Mouse (Mus musculus): ENCODE results near the gene Rbpjl. TPM values are rescaled to one million over a fixed set of nuclear protein-coding genes. Genes with fewer than 3 reads are reported as not detected.
A peak's percentile ranks its signal among the peaks of the same experiment; 100 is the strongest.

Rbpjl gene
- total RNA-seq, 2 experiments from 2014 or later = 0.41 to 0.79 TPM

DNA sequence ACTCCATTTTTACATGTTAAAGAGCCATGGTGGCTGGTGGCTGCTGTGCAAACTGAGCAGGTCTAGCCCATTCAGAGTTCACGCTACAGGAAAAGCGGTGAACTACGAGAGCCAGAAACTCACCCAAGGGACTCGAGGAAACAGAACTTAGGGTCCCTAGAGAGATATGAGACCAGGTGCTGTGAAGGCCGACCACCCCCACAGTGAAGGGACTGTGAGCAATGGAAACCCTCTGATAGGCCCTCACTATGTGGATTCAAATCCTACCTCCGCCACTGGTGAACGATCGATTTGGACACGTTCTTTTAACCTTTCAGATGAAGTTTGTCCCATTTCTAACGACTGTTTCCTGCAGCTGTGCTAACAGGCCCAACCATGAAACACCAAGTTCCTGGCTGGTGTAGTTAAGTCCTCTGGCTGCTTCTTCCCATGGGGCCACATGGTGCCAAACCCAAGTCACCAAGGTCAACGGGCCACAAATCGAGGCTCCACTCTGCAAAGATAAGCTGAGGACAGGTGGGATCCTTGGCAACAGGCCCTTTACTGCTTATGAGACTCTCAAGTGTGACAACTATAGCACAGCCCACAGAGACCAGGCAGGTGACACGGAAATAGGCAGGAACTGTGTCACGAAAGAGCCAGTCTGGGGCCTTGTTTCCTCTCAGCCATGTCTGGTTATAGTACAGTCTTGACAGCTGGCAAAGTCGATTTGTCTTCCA is 19.9 kb downstream of the Rbpjl start:
- intact Hi-C loops (cut with DNase I) = no loop called here

DNA sequence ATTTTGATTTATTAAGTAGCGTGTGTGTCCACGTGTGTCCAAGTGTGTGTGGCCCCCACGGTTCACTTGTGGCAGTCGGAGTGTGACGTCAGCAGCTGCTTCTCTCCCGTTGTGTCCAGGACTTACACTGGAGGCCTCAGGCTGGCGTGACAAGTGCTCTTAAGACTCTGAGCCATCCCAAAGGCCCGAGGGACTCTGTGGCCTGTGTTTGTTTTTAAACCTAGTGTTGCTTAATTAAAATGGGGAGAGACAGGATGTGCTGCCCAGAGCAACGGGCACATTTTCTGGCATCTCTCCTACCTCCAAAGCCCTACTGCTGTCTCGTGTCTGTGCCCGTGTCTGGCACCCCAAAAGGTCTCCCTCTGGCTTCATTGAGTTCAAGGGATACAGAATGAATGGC is 20.5 kb downstream of the Rbpjl start:
- DNase-seq (ENCODE audit: extremely low spot score in 1 of 2, low spot score in 2 of 2) = no peak
- intact Hi-C loops (cut with DNase I) = no loop called here

More for the DNA sequence above, 19.9 kb downstream of the Rbpjl start:
- no peak for DNase-seq (ENCODE audit: extremely low spot score in 1 of 2, low spot score in 2 of 2)

DNA sequence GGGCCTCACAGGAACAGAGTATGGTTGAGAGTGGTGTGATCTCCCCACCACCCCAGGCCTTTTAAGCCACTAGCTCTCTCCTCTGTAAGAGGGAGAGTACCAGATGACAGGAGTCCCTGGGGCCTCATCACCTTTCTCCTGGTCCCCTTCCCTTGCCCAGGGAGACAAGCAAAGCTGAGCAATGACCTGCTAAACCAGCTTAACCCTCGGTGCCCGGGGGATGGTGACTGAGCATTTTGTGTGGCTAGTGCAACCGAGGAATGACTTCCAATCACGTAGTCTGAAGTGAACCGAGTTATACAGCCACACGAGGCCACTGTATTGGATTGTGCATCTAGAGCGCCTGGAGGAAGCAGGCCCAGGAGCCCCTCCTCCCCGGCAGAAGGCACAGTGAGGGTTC is 21.5 kb downstream of the Rbpjl start:
- DNase-seq (ENCODE audit: extremely low spot score in 1 of 2, low spot score in 2 of 2) = no peak
- intact Hi-C loops (cut with DNase I) = no loop called here

- intact Hi-C loops (cut with DNase I) = no loop called here
- DNase-seq (ENCODE audit: extremely low spot score in 1 of 2, low spot score in 2 of 2) = no peak
Measured at GRCm38 (mm10) chr2:164425401-164425800, 22.5 kb downstream of the Rbpjl start.

DNA sequence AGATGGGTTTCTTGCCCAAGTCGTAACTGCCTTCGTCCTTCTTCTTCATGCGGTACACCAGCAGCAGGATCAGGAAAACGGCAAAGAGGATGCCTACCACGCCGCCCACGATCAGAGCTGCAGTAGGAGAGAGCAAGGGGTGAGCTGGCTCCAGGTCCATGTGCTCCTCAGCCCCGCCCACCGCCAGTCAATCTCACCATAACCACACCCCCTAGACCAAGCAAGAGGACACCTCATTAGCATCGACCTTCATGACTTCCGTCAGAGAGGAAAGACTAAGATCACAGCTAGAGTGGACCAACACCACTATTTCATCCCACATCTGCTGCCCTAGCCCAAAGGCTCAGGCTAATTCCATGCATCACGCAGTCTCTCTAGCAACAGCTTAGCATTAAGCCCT is 23.2 kb downstream of the Rbpjl start:
- no peak for DNase-seq (ENCODE audit: extremely low spot score in 1 of 2, low spot score in 2 of 2)
- intact Hi-C loops (cut with DNase I) = no loop called here

GRCm38 (mm10) chr2:164426952-164427351 is 24.0 kb downstream of the Rbpjl start:
- intact Hi-C loops (cut with DNase I) = no loop called here
- no peak for DNase-seq (ENCODE audit: extremely low spot score in 1 of 2, low spot score in 2 of 2)

DNA sequence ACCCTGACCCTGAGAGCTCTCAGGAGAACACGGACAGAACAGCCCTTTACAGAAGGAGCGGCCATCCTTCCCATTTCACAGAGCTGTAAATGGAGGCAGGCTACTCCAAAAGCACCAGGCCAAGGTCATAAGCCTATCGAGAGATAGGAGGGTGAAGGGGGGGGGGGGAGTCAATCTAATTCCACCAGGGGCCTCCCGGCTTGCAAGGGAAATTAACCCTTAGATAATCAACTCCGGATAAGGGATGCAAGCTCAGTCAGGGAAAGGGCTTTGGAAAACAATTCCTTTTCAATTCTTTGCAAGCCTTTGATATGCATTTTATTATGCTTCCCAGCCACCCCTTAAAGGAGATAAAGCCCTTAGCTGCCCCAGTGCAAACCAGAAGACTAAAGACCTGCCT is 25.5 kb downstream of the Rbpjl start:
- DNase-seq (ENCODE audit: extremely low spot score in 1 of 2, low spot score in 2 of 2) = no peak
- intact Hi-C loops (cut with DNase I) = no loop called here

- intact Hi-C loops (cut with DNase I) = no loop called here
- no peak for DNase-seq (ENCODE audit: extremely low spot score in 1 of 2, low spot score in 2 of 2)
Measured at GRCm38 (mm10) chr2:164429881-164430615, 27.1 kb downstream of the Rbpjl start.

DNA sequence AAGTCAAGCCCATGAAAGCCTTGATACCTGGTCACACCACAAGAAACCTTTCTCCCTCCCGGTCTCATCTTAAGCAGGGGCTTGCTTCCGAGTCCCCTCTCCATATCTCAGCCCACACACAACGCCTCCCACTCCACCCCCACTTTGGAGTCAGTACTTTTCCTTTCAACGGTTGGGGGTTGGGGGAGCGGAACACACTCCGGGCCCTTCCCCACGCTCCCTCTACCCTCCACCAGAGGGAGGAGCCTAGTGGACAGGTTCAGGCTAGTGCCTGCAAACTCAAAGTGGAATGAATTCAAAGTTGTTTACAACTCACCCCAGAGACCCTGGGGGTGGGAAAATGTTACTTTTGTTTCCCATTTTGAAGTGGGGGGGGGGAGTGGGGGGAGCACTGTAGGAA is 27.8 kb downstream of the Rbpjl start:
- no peak for DNase-seq (ENCODE audit: extremely low spot score in 1 of 2, low spot score in 2 of 2)
- intact Hi-C loops (cut with DNase I) = no loop called here

GRCm38 (mm10) chr2:164431676-164432465 is 28.9 kb downstream of the Rbpjl start:
- DNase-seq (ENCODE audit: extremely low spot score in 1 of 2, low spot score in 2 of 2) = no peak
- intact Hi-C loops (cut with DNase I) = no loop called here

DNA sequence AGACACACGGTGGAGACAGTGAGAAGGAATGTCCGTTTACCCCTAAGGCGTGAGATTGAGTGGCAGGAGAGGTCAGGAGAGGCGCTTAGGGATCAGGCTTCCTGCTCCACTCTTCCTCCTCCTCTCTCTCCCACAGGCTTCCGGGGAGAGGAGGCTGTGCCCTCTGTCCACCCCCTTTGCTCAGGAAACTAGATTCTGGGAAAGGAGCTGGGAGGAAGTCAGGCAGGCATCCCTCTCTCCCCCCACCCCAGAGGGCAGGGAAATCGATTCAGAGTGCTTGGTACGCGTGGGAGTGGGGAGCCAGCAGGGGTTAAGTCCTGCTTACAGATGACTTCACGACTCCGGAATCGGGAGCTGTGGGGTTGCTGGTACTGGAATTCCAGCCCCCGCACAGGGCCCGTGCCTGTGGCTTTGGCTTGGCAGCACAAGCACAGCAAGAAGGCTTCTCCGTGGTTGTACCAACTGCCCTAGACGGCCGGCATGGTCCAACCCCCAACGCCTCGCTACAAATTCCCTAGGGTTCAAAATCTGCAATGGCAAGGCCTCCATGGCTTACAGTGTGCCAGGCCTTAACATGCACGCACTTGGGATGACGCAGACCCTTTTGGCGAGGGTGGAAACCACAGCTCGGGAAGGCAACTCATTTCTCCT is 29.7 kb downstream of the Rbpjl start:
- intact Hi-C loops (cut with DNase I) = no loop called here
- peak in 1 of 2 experiments; percentile 40 for DNase-seq (ENCODE audit: extremely low spot score in 1 of 2, low spot score in 2 of 2)

DNA sequence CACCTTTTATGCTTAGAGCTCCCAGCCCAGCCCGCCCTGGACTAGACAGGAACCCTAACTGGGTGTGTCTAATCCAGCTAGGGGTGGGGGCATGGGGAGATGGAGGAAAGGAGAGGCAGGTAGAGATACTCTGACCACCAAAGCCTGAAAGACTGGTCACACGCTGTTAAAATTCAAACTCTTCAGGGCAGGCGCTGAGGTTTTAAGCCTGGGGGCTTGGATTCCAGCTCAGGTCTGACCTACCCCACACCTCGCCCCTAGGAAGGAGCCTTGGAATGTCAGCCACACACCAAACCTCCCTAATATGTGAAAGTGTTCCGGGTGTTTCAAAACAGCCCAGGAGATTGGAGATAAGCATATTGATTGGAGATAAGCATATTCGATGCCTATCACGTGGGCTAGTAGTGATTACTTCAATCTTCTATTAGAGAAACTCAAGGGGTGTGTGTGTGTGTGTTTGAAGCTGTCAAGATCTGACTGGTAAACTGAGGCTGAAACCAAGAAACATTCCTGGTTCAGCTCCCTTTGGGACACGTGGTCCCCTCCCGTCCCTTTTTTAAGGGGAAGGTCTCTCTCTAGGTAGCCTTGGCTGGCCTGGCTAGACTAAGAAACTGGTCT is 30.4 kb downstream of the Rbpjl start:
- DNase-seq (ENCODE audit: extremely low spot score in 1 of 2, low spot score in 2 of 2) = no peak
- intact Hi-C loops (cut with DNase I) = no loop called here

- DNase-seq (ENCODE audit: extremely low spot score in 1 of 2, low spot score in 2 of 2) = no peak
- intact Hi-C loops (cut with DNase I) = no loop called here
Measured at GRCm38 (mm10) chr2:164434681-164435080, 31.7 kb downstream of the Rbpjl start.

DNA sequence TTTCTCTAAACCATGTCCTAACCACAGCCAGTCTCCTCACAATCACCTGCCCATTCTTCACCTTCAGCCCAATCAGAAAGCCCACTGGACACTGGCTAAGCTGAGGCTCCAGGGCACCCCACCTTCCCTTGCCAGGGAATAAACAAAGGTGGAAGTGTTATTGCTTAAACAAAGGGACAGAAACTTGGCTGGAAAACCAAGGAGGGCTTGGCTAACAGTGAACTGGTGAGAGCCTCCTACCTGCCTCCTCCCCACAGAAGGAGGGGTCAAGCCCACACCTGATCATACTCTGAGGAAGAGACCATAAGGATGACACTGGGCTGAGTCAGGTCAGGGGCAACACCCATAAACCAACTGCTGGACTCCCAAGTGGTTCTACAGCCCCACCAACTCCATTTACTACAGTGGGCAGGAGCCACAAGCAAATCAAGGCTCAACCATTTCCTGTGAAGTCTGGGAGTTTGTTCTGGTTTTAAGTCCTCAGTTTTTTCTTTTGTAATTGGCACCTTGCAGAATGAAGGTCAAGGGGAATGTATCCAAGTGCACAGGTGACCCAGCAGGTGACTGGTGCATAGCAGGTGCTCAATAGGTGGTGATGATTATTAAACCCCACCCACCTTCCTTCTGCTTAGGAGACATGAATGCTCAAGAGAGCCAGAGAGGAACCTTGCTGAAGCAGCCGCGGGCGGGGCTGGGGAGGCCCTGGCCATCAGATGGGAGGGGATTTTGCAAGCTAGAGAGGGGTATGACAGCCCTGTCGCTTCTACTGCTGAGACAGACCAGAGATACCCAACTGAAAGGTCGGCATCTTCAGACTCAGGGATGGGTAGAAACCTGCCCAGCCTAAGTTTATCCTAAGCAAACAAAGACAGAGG is 32.5 kb downstream of the Rbpjl start:
- DNase-seq (ENCODE audit: extremely low spot score in 1 of 2, low spot score in 2 of 2) = no peak
- intact Hi-C loops (cut with DNase I) = no loop called here

- intact Hi-C loops (cut with DNase I) = no loop called here
- peak in 1 of 2 experiments; percentile 37 for DNase-seq (ENCODE audit: extremely low spot score in 1 of 2, low spot score in 2 of 2)
Measured at GRCm38 (mm10) chr2:164436215-164436913, 33.4 kb downstream of the Rbpjl start.

GRCm38 (mm10) chr2:164436961-164437360 is 34.0 kb downstream of the Rbpjl start:
- DNase-seq (ENCODE audit: extremely low spot score in 1 of 2, low spot score in 2 of 2) = no peak

DNA sequence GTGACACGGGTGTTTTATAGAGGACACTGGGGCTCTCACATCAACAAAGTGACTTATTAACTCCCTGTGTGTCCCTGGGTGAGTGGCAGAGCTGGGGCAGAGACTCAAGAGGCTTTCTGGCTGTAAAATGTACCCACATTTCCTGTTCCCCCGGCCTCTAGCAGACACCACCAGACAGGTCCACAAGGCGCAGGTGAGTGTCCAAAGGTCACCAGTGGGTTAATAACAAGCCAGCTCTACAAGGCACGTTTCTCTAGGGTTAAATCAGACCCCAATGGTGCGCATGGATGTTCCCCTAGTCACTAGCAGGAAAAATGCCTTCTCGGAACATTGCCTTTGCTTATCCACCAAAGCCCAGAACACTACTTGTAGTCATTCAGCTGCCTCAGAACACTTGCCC is 34.8 kb downstream of the Rbpjl start:
- intact Hi-C loops (cut with DNase I) = no loop called here

More at GRCm38 (mm10) chr2:164436961-164437360, 34.0 kb downstream of the Rbpjl start:
- intact Hi-C loops (cut with DNase I) = no loop called here

More for the DNA sequence above, 34.8 kb downstream of the Rbpjl start:
- DNase-seq (ENCODE audit: extremely low spot score in 1 of 2, low spot score in 2 of 2) = no peak

Data from left cerebral cortex, postnatal 10 days (tissue).